Mouse (Mus musculus) large intestine, adult 2 months (tissue): ENCODE measurements around the gene Frrs1l. TPM values are rescaled to one million over a fixed set of nuclear protein-coding genes. Genes with fewer than 3 reads are reported as not detected.

ENCODE experiments used
- DNase-seq: peaks from one replicate; pipeline ENCODE4 v3.0.0-alpha.2; 2012; ENCODE audit warnings: low read depth, low spot score
- WGBS: fragments of 180-500 bp; shearing (Covaris S2); methylation state at CpG from one replicate; pipeline ENCODE4 v1.1.7; 2018; 5-methylcytosine and 5-hydroxymethylcytosine counted together
- polyA plus RNA-seq: library from polyadenylated mRNA; depleted of rRNA; stranded (reverse); fragments of >200 nt; gene quantifications from 2 replicates; pipeline ENCODE4 v1.2.3, GENCODE M21; 2012; rRNA removed

Gene Frrs1l
- 0.04 and 0.07 TPM in 2 replicates for polyA plus RNA-seq

GRCm38 (mm10) chr4:56990215-56990584 is at the start of gene Frrs1l:
Frrs1l (minus strand) TSS chr4:56990391.
- DNase-seq = no peak
- 2% methylated on average over 36 of the region's 44 CpGs for WGBS

- WGBS = 11% methylated on average over 23 of the region's 23 CpGs
- DNase-seq = no peak
These were observed 49.2 kb upstream of the Frrs1l start for GRCm38 (mm10) chr4:57039127-57040031.

GRCm38 (mm10) chr4:57037554-57037953 is 47.4 kb upstream of the Frrs1l start:
- 66% methylated on average over 7 of the region's 7 CpGs for WGBS

GRCm38 (mm10) chr4:57034169-57034568 is 44.0 kb upstream of the Frrs1l start:
- 72% methylated on average over 5 of the region's 5 CpGs for WGBS
- no peak for DNase-seq

More at GRCm38 (mm10) chr4:57037554-57037953, 47.4 kb upstream of the Frrs1l start:
- no peak for DNase-seq

- 40% methylated on average over 4 of the region's 4 CpGs for WGBS
- DNase-seq = no peak
These were observed 41.2 kb upstream of the Frrs1l start for GRCm38 (mm10) chr4:57031440-57031839.

GRCm38 (mm10) chr4:57027954-57028353 is 37.8 kb upstream of the Frrs1l start:
- DNase-seq = no peak
- WGBS = 37% methylated on average over 10 of the region's 10 CpGs

GRCm38 (mm10) chr4:57023527-57023926 is 33.3 kb upstream of the Frrs1l start:
- WGBS = 52% methylated on average over 3 of the region's 3 CpGs
- no peak for DNase-seq

GRCm38 (mm10) chr4:57021288-57021687 is 31.1 kb upstream of the Frrs1l start:
- DNase-seq = no peak
- 86% methylated on average over 3 of the region's 3 CpGs for WGBS

GRCm38 (mm10) chr4:57017229-57017628 is 27.0 kb upstream of the Frrs1l start:
- peak; percentile 57 for DNase-seq
- 17% methylated on average over 5 of the region's 5 CpGs for WGBS

GRCm38 (mm10) chr4:57016366-57017171 is 26.4 kb upstream of the Frrs1l start:
- 59% methylated on average over 18 of the region's 18 CpGs for WGBS
- DNase-seq = no peak

- WGBS = 88% methylated on average over 5 of the region's 5 CpGs
- no peak for DNase-seq
These were observed 24.8 kb upstream of the Frrs1l start for GRCm38 (mm10) chr4:57015032-57015431.

GRCm38 (mm10) chr4:57011454-57012046 is 21.4 kb upstream of the Frrs1l start:
- 58% methylated on average over 8 of the region's 8 CpGs for whole genome bisulfite sequencing
- no peak for DNase-seq

- WGBS = 24% methylated on average over 6 of the region's 6 CpGs
These were observed 20.7 kb upstream of the Frrs1l start for GRCm38 (mm10) chr4:57010919-57011318.

GRCm38 (mm10) chr4:57010425-57010824 is 20.2 kb upstream of the Frrs1l start:
- 51% methylated on average over 5 of the region's 5 CpGs for WGBS

More at GRCm38 (mm10) chr4:57010919-57011318, 20.7 kb upstream of the Frrs1l start:
- DNase-seq = no peak

GRCm38 (mm10) chr4:57007717-57008116 is 17.5 kb upstream of the Frrs1l start:
- no peak for DNase-seq
- 60% methylated on average over 9 of the region's 9 CpGs for WGBS

More at GRCm38 (mm10) chr4:57010425-57010824, 20.2 kb upstream of the Frrs1l start:
- DNase-seq = no peak

- no peak for DNase-seq
- 71% methylated on average over 8 of the region's 8 CpGs for WGBS
These were observed 14.8 kb upstream of the Frrs1l start for GRCm38 (mm10) chr4:57005011-57005410.

GRCm38 (mm10) chr4:57003886-57004285 is 13.7 kb upstream of the Frrs1l start:
- no peak for DNase-seq
- 87% methylated on average over 8 of the region's 8 CpGs for WGBS

GRCm38 (mm10) chr4:57002751-57003150 is 12.6 kb upstream of the Frrs1l start:
- no peak for DNase-seq
- 61% methylated on average over 3 of the region's 3 CpGs for WGBS

GRCm38 (mm10) chr4:57001437-57001836 is 11.2 kb upstream of the Frrs1l start:
- 93% methylated on average over 2 of the region's 2 CpGs for WGBS

GRCm38 (mm10) chr4:56993331-56993730 is 3.1 kb upstream of the Frrs1l start:
- DNase-seq = no peak
- 68% methylated on average over 7 of the region's 7 CpGs for WGBS

More at GRCm38 (mm10) chr4:57001437-57001836, 11.2 kb upstream of the Frrs1l start:
- DNase-seq = no peak
